Mouse (Mus musculus) cerebellum, adult 2 months (tissue): ENCODE data around the gene Kctd5.

ENCODE experiments used
- CTCF ChIP-seq: fragments of 200-500 bp; IDR thresholded peaks from 2 replicates; pipeline ENCODE4 v1.5.1; 2011; ENCODE audit warnings: low read depth, mild to moderate bottlenecking, control low read depth, low read length, moderate library complexity, borderline replicate concordance; ENCODE audit not compliant: insufficient read depth
- POLR2A ChIP-seq: fragments of 200-500 bp; IDR thresholded peaks from 2 replicates; pipeline ENCODE4 v1.6.1; 2011; ENCODE audit warnings: low read length, control low read depth, borderline replicate concordance; ENCODE audit not compliant: insufficient read depth

GRCm38 (mm10) chr17:24119446-24119845 lies 46.2 kb upstream of the Kctd5 start:
- no peak for TF ChIP-seq CTCF
- TF ChIP-seq POLR2A = no peak
